Mouse (Mus musculus) kidney, postnatal 0 days (tissue): ENCODE data around the gene Fosb. TPM values are rescaled to one million over a fixed set of nuclear protein-coding genes. Genes with fewer than 3 reads are reported as not detected.

ENCODE experiments used
- ATAC-seq: fragments of 200-750 bp; cut with Nextera tagmentation; replicated peaks from 2 replicates; pipeline ENCODE4 v1.8.0; 2017; ENCODE audit warnings: low read depth, moderate number of reproducible peaks, moderate TSS enrichment, moderate library complexity; ENCODE audit not compliant: low FRiP score
- DNase-seq: peaks from one replicate; pipeline ENCODE4 v3.0.0-alpha.2; 2016; ENCODE audit warnings: low spot score
- H3K27ac ChIP-seq: fragments of 300-500 bp; sonication (generic); 2 replicates; pipeline ENCODE4 v1.5.1; 2014; ENCODE audit warnings: mild to moderate bottlenecking
- H3K27me3 ChIP-seq: fragments of 300-500 bp; sonication (generic); 2 replicates; pipeline ENCODE4 v1.6.1; 2014; ENCODE audit warnings: low read length, mixed read lengths; ENCODE audit not compliant: insufficient read depth
- H3K36me3 ChIP-seq: fragments of 300-500 bp; sonication (generic); 2 replicates; pipeline ENCODE4 v1.6.1; 2014; ENCODE audit warnings: low read length, mixed read lengths; ENCODE audit not compliant: insufficient read depth
- H3K4me1 ChIP-seq: fragments of 300-500 bp; sonication (generic); replicated peaks from 2 replicates; pipeline ENCODE4 v1.6.1; 2014; ENCODE audit warnings: antibody characterized with exemption, low read length, mixed read lengths; ENCODE audit not compliant: insufficient read depth
- H3K4me2 ChIP-seq: fragments of 300-500 bp; sonication (generic); 2 replicates; pipeline ENCODE4 v1.6.1; 2014; ENCODE audit warnings: mild to moderate bottlenecking, low read length, moderate library complexity, mixed read lengths
- H3K4me3 ChIP-seq: fragments of 300-500 bp; sonication (generic); replicated peaks from 2 replicates; pipeline ENCODE4 v1.5.1; 2014; ENCODE audit warnings: low read depth, low read length
- H3K9ac ChIP-seq: fragments of 300-500 bp; sonication (generic); 2 replicates; pipeline ENCODE4 v1.6.1; 2014; ENCODE audit warnings: low read depth, low read length
- H3K9me3 ChIP-seq: fragments of 300-500 bp; sonication (generic); replicated peaks from 2 replicates; pipeline ENCODE4 v1.6.1; 2016; ENCODE audit warnings: low read length, inconsistent platforms, mixed read lengths
- CTCF ChIP-seq: IDR thresholded peaks from 2 replicates; pipeline ENCODE4 v1.5.1; 2016; ENCODE audit warnings: antibody characterized with exemption, low read depth, mild to moderate bottlenecking, moderate library complexity
- WGBS: fragments of 180-500 bp; shearing (Covaris S2); extraction: QIAGEN DNeasy Blood & Tissue Kit; methylation state at CpG from one replicate; pipeline ENCODE4 v1.1.7; 2014; 5-methylcytosine and 5-hydroxymethylcytosine counted together
- polyA plus RNA-seq: library from polyadenylated mRNA; unstranded; fragments of >200 nt; fragmentation: Nextera tagmentation; extraction: Ambion mirVana; gene quantifications from 2 replicates; pipeline ENCODE4 v1.2.1, GENCODE M21; 2015

Fosb gene
- polyA plus RNA-seq, 1 experiment from 2014 or later = 0.11 TPM

DNA sequence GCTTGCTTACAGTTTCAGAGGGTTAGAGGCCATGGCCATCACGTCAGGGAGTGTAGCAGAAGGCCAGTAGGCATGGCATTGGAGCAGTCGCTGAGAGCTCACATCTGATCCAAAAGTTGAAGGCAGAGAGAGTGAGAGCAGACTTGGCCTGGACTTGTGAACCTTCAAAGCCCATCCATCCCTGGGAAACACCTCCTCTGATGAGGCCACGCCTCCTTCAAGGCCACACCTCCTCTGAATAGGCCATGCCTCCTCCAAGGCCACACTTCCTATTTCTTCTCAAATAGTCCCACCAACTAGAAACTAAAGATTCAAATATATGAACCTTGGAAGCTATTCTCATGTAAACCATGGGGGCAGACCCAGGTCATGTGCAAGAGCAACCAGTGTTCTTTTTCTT is 25.7 kb upstream of the Fosb start:
- 0 out of 2 replicates have a peak, but pooled peaks cover 3% of the 10 kb centered on the region for H3K4me1 ChIP-seq
- ATAC-seq = peak; percentile 50; the same call in 1 of the 2 replicates

DNA sequence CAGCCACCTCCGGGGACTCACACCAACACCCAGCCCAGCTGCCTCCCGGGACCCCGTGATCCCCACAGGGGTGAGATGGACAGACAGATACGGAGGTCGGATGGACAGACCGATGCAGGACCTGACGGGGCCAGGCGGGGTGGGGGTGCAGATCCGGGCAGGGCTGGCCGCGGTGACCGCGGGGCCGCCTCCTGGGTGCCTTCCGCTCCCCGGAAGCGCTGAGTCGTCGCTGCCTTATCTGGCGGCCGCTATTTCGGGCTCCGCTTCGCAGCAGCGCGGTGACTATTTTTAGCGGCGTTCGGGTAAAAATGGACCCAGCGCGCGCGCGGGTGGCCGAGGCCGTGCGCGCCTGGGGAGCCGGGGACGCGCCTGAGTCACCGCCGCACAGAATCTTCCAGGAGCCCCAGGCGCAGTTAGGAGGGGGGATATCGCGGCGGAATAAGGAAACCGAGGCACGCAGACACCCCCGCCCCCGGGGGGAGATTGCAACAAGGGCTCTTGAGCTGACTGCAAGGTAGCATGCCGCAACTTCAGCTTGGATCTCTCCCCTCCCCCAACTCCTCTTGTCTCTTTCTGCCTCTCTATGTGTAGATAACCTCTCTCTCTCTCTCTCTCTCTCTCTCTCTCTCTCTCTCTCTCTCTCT is 23.0 kb upstream of the Fosb start:
- DNase-seq (peak; percentile 73), ATAC-seq (peak; percentile 62)
- peaks cover 3% of the 10 kb centered on the region; the same call in 1 of the 2 replicates for H3K4me1 ChIP-seq
- peak overlapping the region; percentile 92 for H3K4me2 ChIP-seq
- under 1% methylated on average over 48 of the region's 52 CpGs for WGBS
- H3K27me3 ChIP-seq = no peaks in the 10 kb centered on the region
- peak overlapping the region; percentile 59 for H3K4me3 ChIP-seq
- no peaks in the 10 kb centered on the region for H3K9me3 ChIP-seq
- no peaks in the 10 kb centered on the region for H3K36me3 ChIP-seq
- peak overlapping the region; percentile 72 for H3K9ac ChIP-seq
- H3K27ac ChIP-seq = peak overlapping the region; percentile 54; the same call in 1 of the 2 replicates
- no peak for TF ChIP-seq CTCF

More for the DNA sequence above, 25.7 kb upstream of the Fosb start:
- no peak overlapping the region for H3K4me3 ChIP-seq
- no peaks in the 10 kb centered on the region for H3K27me3 ChIP-seq
- no peak overlapping the region for H3K9ac ChIP-seq
- no peaks in the 10 kb centered on the region for H3K36me3 ChIP-seq
- TF ChIP-seq CTCF = no peak
- no peak overlapping the region for H3K4me2 ChIP-seq
- WGBS = 42% methylated on average over 3 of the region's 3 CpGs
- H3K9me3 ChIP-seq = no peaks in the 10 kb centered on the region
- DNase-seq = peak; percentile 43
- H3K27ac ChIP-seq = no peak overlapping the region

DNA sequence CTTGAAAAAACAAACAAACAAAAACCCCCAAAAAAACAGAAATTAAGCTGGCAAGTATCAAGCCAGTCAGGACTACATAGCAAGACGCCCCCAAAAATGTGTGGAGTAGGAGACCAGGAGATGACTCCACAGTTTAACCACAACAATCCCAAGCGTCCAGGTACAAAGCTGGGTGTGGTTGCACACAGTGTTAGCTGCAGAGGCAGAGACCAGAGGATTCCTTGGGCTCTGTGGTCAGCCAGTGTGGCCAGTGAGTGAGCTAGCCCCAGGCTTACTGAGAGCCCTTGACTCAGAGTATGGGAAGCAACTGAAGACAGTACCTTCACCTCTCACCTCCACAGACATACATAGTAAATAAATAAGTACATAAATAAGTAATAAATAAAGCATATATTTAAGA is 22.1 kb upstream of the Fosb start:
- ATAC-seq (no peak), DNase-seq (no peak)
- Histone ChIP-seq H3K27me3 (no peaks in the 10 kb centered on the region), H3K9me3 (no peaks in the 10 kb centered on the region), H3K4me3 (no peak overlapping the region), H3K36me3 (no peaks in the 10 kb centered on the region), H3K4me1 (peaks cover 3% of the 10 kb centered on the region; the same call in 1 of the 2 replicates), H3K27ac (no peak overlapping the region), H3K9ac (no peak overlapping the region), H3K4me2 (no peak overlapping the region)
- WGBS = 86% methylated on average over 2 of the region's 2 CpGs
- TF ChIP-seq CTCF = no peak

DNA sequence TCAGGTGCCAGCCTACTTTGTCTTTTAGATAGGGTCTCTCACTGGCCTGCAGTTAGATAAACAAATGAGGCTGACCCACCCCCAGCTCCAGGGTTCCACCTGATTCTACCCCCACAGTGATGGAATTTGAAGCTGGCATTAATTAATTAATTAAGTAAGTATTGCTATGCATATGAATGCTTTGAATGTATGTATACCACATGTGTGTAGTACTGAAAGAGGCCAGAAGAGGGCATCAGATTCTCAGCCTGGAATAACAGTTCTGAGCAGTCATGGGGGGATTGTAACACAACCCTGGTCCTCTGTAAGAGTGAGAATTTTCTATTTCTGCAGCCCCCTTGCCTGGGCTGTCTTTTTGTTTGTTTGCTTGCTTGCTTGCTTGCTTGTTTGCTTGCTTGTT is 18.6 kb upstream of the Fosb start:
- H3K4me1 ChIP-seq = peaks cover 5% of the 10 kb centered on the region; the same call in 1 of the 2 replicates
- ATAC-seq (no peak), DNase-seq (no peak)
- no peaks in the 10 kb centered on the region for H3K27me3 ChIP-seq
- H3K9me3 ChIP-seq = no peaks in the 10 kb centered on the region
- no peaks in the 10 kb centered on the region for H3K36me3 ChIP-seq
- H3K4me3 ChIP-seq = no peak overlapping the region
- no peak overlapping the region for H3K9ac ChIP-seq
- H3K4me2 ChIP-seq = no peak overlapping the region
- peak; percentile 39; the same call in 1 of the 2 replicates for TF ChIP-seq CTCF
- H3K27ac ChIP-seq = no peak overlapping the region

DNA sequence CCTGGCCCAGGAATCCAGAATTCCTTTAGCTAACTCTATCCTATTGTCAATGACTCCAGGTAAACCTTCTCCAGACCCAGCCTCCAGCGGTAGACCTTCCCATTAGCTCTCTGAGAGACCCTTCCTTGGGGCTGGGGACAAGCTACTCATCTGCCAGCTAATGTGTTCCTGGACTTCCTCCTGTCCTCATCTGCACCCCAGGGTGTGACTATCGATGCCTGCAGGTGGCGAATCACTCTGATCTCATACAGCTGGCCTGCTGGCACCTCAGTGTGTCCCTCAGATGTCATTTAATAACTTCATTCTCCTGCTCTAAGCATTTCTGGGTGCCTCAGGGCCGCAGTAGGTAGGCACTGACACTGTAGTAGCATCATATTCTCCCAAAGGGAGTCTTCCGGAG is 17.9 kb upstream of the Fosb start:
- no peak overlapping the region for H3K27ac ChIP-seq
- peaks cover 5% of the 10 kb centered on the region; the same call in 1 of the 2 replicates for H3K4me1 ChIP-seq
- DNase-seq (no peak), ATAC-seq (no peak)
- no peaks in the 10 kb centered on the region for H3K36me3 ChIP-seq
- no peak overlapping the region for H3K9ac ChIP-seq
- TF ChIP-seq CTCF = no peak
- no peak overlapping the region for H3K4me3 ChIP-seq
- 69% methylated on average over 5 of the region's 5 CpGs for WGBS
- H3K4me2 ChIP-seq = no peak overlapping the region
- no peaks in the 10 kb centered on the region for H3K27me3 ChIP-seq
- H3K9me3 ChIP-seq = no peaks in the 10 kb centered on the region

DNA sequence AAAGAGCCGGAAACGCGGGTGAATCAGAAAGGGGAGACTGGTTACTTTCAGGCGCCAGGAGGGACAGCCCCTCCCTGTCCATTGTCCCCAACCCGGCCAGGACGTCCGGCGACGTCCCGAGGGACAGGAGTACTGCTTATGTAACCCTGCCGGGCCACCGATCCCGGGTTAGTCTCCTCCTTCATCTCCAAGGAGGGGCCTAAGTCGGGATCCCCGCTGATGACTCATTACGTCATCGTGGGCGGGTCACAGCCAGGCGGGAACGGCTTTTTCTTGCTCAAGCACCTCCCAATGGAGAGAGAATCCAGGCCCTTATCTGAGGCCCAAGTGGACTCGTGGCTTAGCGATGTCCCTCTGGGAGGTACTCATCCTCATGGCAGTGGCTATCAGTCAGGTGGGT is 17.3 kb upstream of the Fosb start:
- Histone ChIP-seq H3K27ac (peak overlapping the region; percentile 91), H3K4me2 (peak overlapping the region; percentile 50), H3K36me3 (no peaks in the 10 kb centered on the region), H3K27me3 (no peaks in the 10 kb centered on the region), H3K4me1 (peaks cover 5% of the 10 kb centered on the region; the same call in 1 of the 2 replicates), H3K4me3 (peak overlapping the region; percentile 27), H3K9ac (0 out of 2 replicates have a peak overlapping the region, but pooled peaks have one; percentile 43), H3K9me3 (no peaks in the 10 kb centered on the region)
- ATAC-seq (peak; percentile 80), DNase-seq (peak; percentile 93)
- no peak for TF ChIP-seq CTCF
- WGBS = under 1% methylated on average over 22 of the region's 22 CpGs
